Mouse (Mus musculus): Measurements from ENCODE around the gene Gm34653. TPM values are rescaled to one million over a fixed set of nuclear protein-coding genes. Genes with fewer than 3 reads are reported as not detected.
"Not testable (repeated sequence)": the region's sequence is repeated elsewhere in the genome, so short reads cannot be mapped to it uniquely, and the experiment has no call there.

Gm34653 gene
- polyA plus RNA-seq, 1 experiment = not detected

- TF ChIP-seq POLR2A (IDR thresholded peaks at IDR 0.05; ENCODE audit: borderline replicate concordance, insufficient read depth, low read length) (peak; percentile 62; the same call in 1 of the 2 replicates), CTCF (IDR thresholded peaks at IDR 0.05; ENCODE audit: borderline replicate concordance, insufficient read depth, low read depth, low read length) (no peak)
These were observed 33.2 kb upstream of the Gm34653 start, which contains the start of gene Rabepk for GRCm38 (mm10) chr2:34799357-34800256. Gene Rabepk, minus strand, starts transcription at chr2:34799912.

GRCm38 (mm10) chr2:34800371-34800770 is 32.4 kb upstream of the Gm34653 start:
- no peak overlapping the region for H3K4me3 ChIP-seq (replicated peaks; ENCODE audit: insufficient read depth, low read depth, low read length)

More at GRCm38 (mm10) chr2:34799357-34800256, 33.2 kb upstream of the Gm34653 start, which contains the start of gene Rabepk:
- Histone ChIP-seq H3K4me3 (replicated peaks; ENCODE audit: insufficient read depth, low read depth, low read length) (peak within 1 kb of the TSS; percentile 93), H3K27me3 (ENCODE audit: control insufficient read depth, insufficient read depth, low read length) (no peaks in the 10 kb centered on the region), H3K27ac (ENCODE audit: insufficient read depth, low read length) (peak within 1 kb of the TSS; percentile 18; the same call in 1 of the 2 replicates), H3K4me1 (ENCODE audit: control insufficient read depth, insufficient read depth, low read length) (no peaks in the 10 kb centered on the region)
- WGBS = 4% methylated on average over 44 of the region's 44 CpGs
- peak; percentile 82 to 83 for DNase-seq

GRCm38 (mm10) chr2:34801516-34802482 is 31.0 kb upstream of the Gm34653 start:
- peak overlapping the region; percentile 58 for H3K27ac ChIP-seq (ENCODE audit: insufficient read depth, low read length)
- peak; percentile 97 to 99 for DNase-seq
- 6% methylated on average over 39 of the region's 39 CpGs for WGBS
- peak overlapping the region; percentile 81 for H3K4me3 ChIP-seq (replicated peaks; ENCODE audit: insufficient read depth, low read depth, low read length)
- no peak for TF ChIP-seq CTCF (IDR thresholded peaks at IDR 0.05; ENCODE audit: borderline replicate concordance, insufficient read depth, low read depth, low read length)
- TF ChIP-seq POLR2A (IDR thresholded peaks at IDR 0.05; ENCODE audit: borderline replicate concordance, insufficient read depth, low read length) = peak; percentile 92
- peaks cover 5% of the 10 kb centered on the region; the same call in 1 of the 2 replicates for H3K4me1 ChIP-seq (ENCODE audit: control insufficient read depth, insufficient read depth, low read length)
- H3K27me3 ChIP-seq (ENCODE audit: control insufficient read depth, insufficient read depth, low read length) = no peaks in the 10 kb centered on the region

More at GRCm38 (mm10) chr2:34800371-34800770, 32.4 kb upstream of the Gm34653 start:
- no peak overlapping the region for H3K27ac ChIP-seq (ENCODE audit: insufficient read depth, low read length)
- H3K4me1 ChIP-seq (ENCODE audit: control insufficient read depth, insufficient read depth, low read length) = peaks cover 2% of the 10 kb centered on the region; the same call in 1 of the 2 replicates
- 89% methylated on average over 7 of the region's 7 CpGs for WGBS
- DNase-seq = no peak
- TF ChIP-seq CTCF (IDR thresholded peaks at IDR 0.05; ENCODE audit: borderline replicate concordance, insufficient read depth, low read depth, low read length) (no peak), POLR2A (IDR thresholded peaks at IDR 0.05; ENCODE audit: borderline replicate concordance, insufficient read depth, low read length) (no peak)
- no peaks in the 10 kb centered on the region for H3K27me3 ChIP-seq (ENCODE audit: control insufficient read depth, insufficient read depth, low read length)

GRCm38 (mm10) chr2:34802565-34803245 is 30.1 kb upstream of the Gm34653 start:
- WGBS = under 1% methylated on average over 29 of the region's 32 CpGs
- H3K27me3 ChIP-seq (ENCODE audit: control insufficient read depth, insufficient read depth, low read length); H3K4me1 ChIP-seq (ENCODE audit: control insufficient read depth, insufficient read depth, low read length): not testable (repeated sequence)
- peak overlapping the region; percentile 58 for H3K27ac ChIP-seq (ENCODE audit: insufficient read depth, low read length)
- peak in 1 of 2 experiments; percentile 29 for DNase-seq
- peak overlapping the region; percentile 81 for H3K4me3 ChIP-seq (replicated peaks; ENCODE audit: insufficient read depth, low read depth, low read length)

- Histone ChIP-seq H3K27ac (ENCODE audit: insufficient read depth, low read length) (no peak overlapping the region), H3K4me1 (ENCODE audit: control insufficient read depth, insufficient read depth, low read length) (peaks cover 5% of the 10 kb centered on the region; the same call in 1 of the 2 replicates), H3K4me3 (replicated peaks; ENCODE audit: insufficient read depth, low read depth, low read length) (no peak overlapping the region), H3K27me3 (ENCODE audit: control insufficient read depth, insufficient read depth, low read length) (no peaks in the 10 kb centered on the region)
- WGBS = 48% methylated on average over 3 of the region's 3 CpGs
- no peak for DNase-seq
- no peak for TF ChIP-seq CTCF (IDR thresholded peaks at IDR 0.05; ENCODE audit: borderline replicate concordance, insufficient read depth, low read depth, low read length)
- no peak for TF ChIP-seq POLR2A (IDR thresholded peaks at IDR 0.05; ENCODE audit: borderline replicate concordance, insufficient read depth, low read length)
These were observed 29.1 kb upstream of the Gm34653 start for GRCm38 (mm10) chr2:34803746-34804145.

GRCm38 (mm10) chr2:34804172-34804571 is 28.6 kb upstream of the Gm34653 start:
- WGBS = 98% methylated on average over 2 of the region's 2 CpGs
- Histone ChIP-seq H3K4me3 (replicated peaks; ENCODE audit: insufficient read depth, low read depth, low read length) (no peak overlapping the region), H3K27me3 (ENCODE audit: control insufficient read depth, insufficient read depth, low read length) (no peaks in the 10 kb centered on the region), H3K27ac (ENCODE audit: insufficient read depth, low read length) (no peak overlapping the region), H3K4me1 (ENCODE audit: control insufficient read depth, insufficient read depth, low read length) (peaks cover 5% of the 10 kb centered on the region; the same call in 1 of the 2 replicates)
- TF ChIP-seq CTCF (IDR thresholded peaks at IDR 0.05; ENCODE audit: borderline replicate concordance, insufficient read depth, low read depth, low read length) = no peak
- no peak for TF ChIP-seq POLR2A (IDR thresholded peaks at IDR 0.05; ENCODE audit: borderline replicate concordance, insufficient read depth, low read length)
- DNase-seq = no peak

GRCm38 (mm10) chr2:34804815-34805214 is 28.0 kb upstream of the Gm34653 start:
- no peak overlapping the region for H3K27ac ChIP-seq (ENCODE audit: insufficient read depth, low read length)
- H3K4me3 ChIP-seq (replicated peaks; ENCODE audit: insufficient read depth, low read depth, low read length) = no peak overlapping the region
- no peaks in the 10 kb centered on the region for H3K27me3 ChIP-seq (ENCODE audit: control insufficient read depth, insufficient read depth, low read length)
- peak in 1 of 2 experiments; percentile 33 for DNase-seq
- peaks cover 5% of the 10 kb centered on the region; the same call in 1 of the 2 replicates for H3K4me1 ChIP-seq (ENCODE audit: control insufficient read depth, insufficient read depth, low read length)
- TF ChIP-seq POLR2A (IDR thresholded peaks at IDR 0.05; ENCODE audit: borderline replicate concordance, insufficient read depth, low read length) (no peak), CTCF (IDR thresholded peaks at IDR 0.05; ENCODE audit: borderline replicate concordance, insufficient read depth, low read depth, low read length) (no peak)
- 2% methylated on average over 1 of the region's 1 CpGs for WGBS
